Mouse (Mus musculus): ENCODE data around the gene Ahsa2. TPM values are rescaled to one million over a fixed set of nuclear protein-coding genes. Genes with fewer than 3 reads are reported as not detected.
"Not testable (repeated sequence)": the region's sequence is repeated elsewhere in the genome, so short reads cannot be mapped to it uniquely, and the experiment has no call there.

The Ahsa2 gene
- polyA plus RNA-seq, 1 experiment from 2014 or later: 82.0 TPM

- Histone ChIP-seq H3K4me2 (peak overlapping the region; percentile 59), H3K27me3 (ENCODE audit: insufficient read depth, low read length) (no peaks in the 10 kb centered on the region), H3K4me1 (ENCODE audit: insufficient read depth) (peaks cover 7% of the 10 kb centered on the region; the same call in 1 of the 2 replicates), H3K9me3 (ENCODE audit: low read depth, low read length) (no peaks in the 10 kb centered on the region), H3K36me3 (ENCODE audit: insufficient read depth) (peaks cover 21% of the 10 kb centered on the region), H3K9ac (peak overlapping the region; percentile 53; the same call in 1 of the 2 replicates), H3K27ac (ENCODE audit: low read depth) (peak overlapping the region; percentile 76; the same call in 1 of the 2 replicates), H3K4me3 (ENCODE audit: low read depth, low read length) (peak overlapping the region; percentile 36)
- ATAC-seq (ENCODE audit: insufficient read depth): no peak
- DNase-seq: no peak
- 33% methylated on average over 5 of the region's 5 CpGs for WGBS
- TF ChIP-seq CTCF (IDR thresholded peaks at IDR 0.05; ENCODE audit: low read depth): no peak
Observed at GRCm38 (mm10) chr11:23498609-23499008, 779 bp upstream of the Ahsa2 start.

GRCm38 (mm10) chr11:23497335-23497717 lies 504 bp downstream of the Ahsa2 start:
- Histone ChIP-seq H3K36me3 (ENCODE audit: insufficient read depth) (peaks cover 34% of the 10 kb centered on the region), H3K27me3 (ENCODE audit: insufficient read depth, low read length) (no peaks in the 10 kb centered on the region), H3K4me3 (ENCODE audit: low read depth, low read length) (peak overlapping the region; percentile 80), H3K9me3 (ENCODE audit: low read depth, low read length) (no peaks in the 10 kb centered on the region), H3K9ac (peak overlapping the region; percentile 94), H3K27ac (ENCODE audit: low read depth) (peak overlapping the region; percentile 98), H3K4me1 (ENCODE audit: insufficient read depth) (peaks cover 7% of the 10 kb centered on the region; the same call in 1 of the 2 replicates), H3K4me2 (peak overlapping the region; percentile 80)
- ATAC-seq (ENCODE audit: insufficient read depth): peak; percentile 86
- WGBS: under 1% methylated on average over 22 of the region's 22 CpGs
- DNase-seq: peak; percentile 91
- TF ChIP-seq CTCF (IDR thresholded peaks at IDR 0.05; ENCODE audit: low read depth): no peak

- Histone ChIP-seq H3K27ac (ENCODE audit: low read depth) (no peak overlapping the region), H3K27me3 (ENCODE audit: insufficient read depth, low read length) (no peaks in the 10 kb centered on the region), H3K4me1 (ENCODE audit: insufficient read depth) (peaks cover 7% of the 10 kb centered on the region; the same call in 1 of the 2 replicates), H3K4me2 (peak overlapping the region; percentile 80), H3K4me3 (ENCODE audit: low read depth, low read length) (peak overlapping the region; percentile 80), H3K9me3 (ENCODE audit: low read depth, low read length) (no peaks in the 10 kb centered on the region), H3K36me3 (ENCODE audit: insufficient read depth) (peaks cover 39% of the 10 kb centered on the region), H3K9ac (peak overlapping the region; percentile 94)
- 40% methylated on average over 6 of the region's 6 CpGs for WGBS
- ATAC-seq (ENCODE audit: insufficient read depth): no peak
- no peak for TF ChIP-seq CTCF (IDR thresholded peaks at IDR 0.05; ENCODE audit: low read depth)
- DNase-seq: no peak
Observed at GRCm38 (mm10) chr11:23496661-23497060, 1.2 kb downstream of the Ahsa2 start.

- no peak for TF ChIP-seq CTCF (IDR thresholded peaks at IDR 0.05; ENCODE audit: low read depth)
- Histone ChIP-seq H3K36me3 (ENCODE audit: insufficient read depth) (peaks cover 53% of the 10 kb centered on the region), H3K27me3 (ENCODE audit: insufficient read depth, low read length) (no peaks in the 10 kb centered on the region), H3K4me2 (no peak overlapping the region; the same call in 1 of the 2 replicates), H3K4me1 (ENCODE audit: insufficient read depth) (peaks cover 7% of the 10 kb centered on the region; the same call in 1 of the 2 replicates), H3K9me3 (ENCODE audit: low read depth, low read length) (no peaks in the 10 kb centered on the region), H3K27ac (ENCODE audit: low read depth) (no peak overlapping the region), H3K9ac (no peak overlapping the region), H3K4me3 (ENCODE audit: low read depth, low read length) (no peak overlapping the region)
- DNase-seq (no peak), ATAC-seq (ENCODE audit: insufficient read depth) (no peak)
- WGBS: 94% methylated on average over 6 of the region's 6 CpGs
Observed at GRCm38 (mm10) chr11:23495231-23495630, 2.6 kb downstream of the Ahsa2 start.

GRCm38 (mm10) chr11:23492048-23492790 lies 5.6 kb downstream of the Ahsa2 start:
- Histone ChIP-seq H3K27ac (ENCODE audit: low read depth) (no peak overlapping the region), H3K4me1 (ENCODE audit: insufficient read depth) (peaks cover 7% of the 10 kb centered on the region; the same call in 1 of the 2 replicates), H3K36me3 (ENCODE audit: insufficient read depth) (peaks cover 83% of the 10 kb centered on the region), H3K4me3 (ENCODE audit: low read depth, low read length) (no peak overlapping the region), H3K27me3 (ENCODE audit: insufficient read depth, low read length) (no peaks in the 10 kb centered on the region), H3K4me2 (no peak overlapping the region), H3K9me3 (ENCODE audit: low read depth, low read length) (no peaks in the 10 kb centered on the region), H3K9ac (no peak overlapping the region)
- no peak for DNase-seq
- no peak for TF ChIP-seq CTCF (IDR thresholded peaks at IDR 0.05; ENCODE audit: low read depth)
- no peak for ATAC-seq (ENCODE audit: insufficient read depth)
- 84% methylated on average over 4 of the region's 4 CpGs for WGBS

GRCm38 (mm10) chr11:23489955-23490354 lies 7.9 kb downstream of the Ahsa2 start:
- H3K4me2 ChIP-seq: no peak overlapping the region

GRCm38 (mm10) chr11:23465862-23466261 lies 32.0 kb downstream of the Ahsa2 start:
- ATAC-seq (ENCODE audit: insufficient read depth); H3K9me3 ChIP-seq (ENCODE audit: low read depth, low read length); H3K4me3 ChIP-seq (ENCODE audit: low read depth, low read length); H3K4me2 ChIP-seq; H3K9ac ChIP-seq; H3K27me3 ChIP-seq (ENCODE audit: insufficient read depth, low read length); H3K4me1 ChIP-seq (ENCODE audit: insufficient read depth); DNase-seq; H3K27ac ChIP-seq (ENCODE audit: low read depth): not testable (repeated sequence)
- H3K36me3 ChIP-seq (ENCODE audit: insufficient read depth): peaks cover 51% of the 10 kb centered on the region
- 94% methylated on average over 2 of the region's 2 CpGs for WGBS

More at GRCm38 (mm10) chr11:23489955-23490354, 7.9 kb downstream of the Ahsa2 start:
- ATAC-seq (ENCODE audit: insufficient read depth): no peak
- Histone ChIP-seq H3K4me1 (ENCODE audit: insufficient read depth) (no peaks in the 10 kb centered on the region), H3K9ac (no peak overlapping the region), H3K27ac (ENCODE audit: low read depth) (no peak overlapping the region), H3K9me3 (ENCODE audit: low read depth, low read length) (no peaks in the 10 kb centered on the region), H3K4me3 (ENCODE audit: low read depth, low read length) (no peak overlapping the region), H3K27me3 (ENCODE audit: insufficient read depth, low read length) (no peaks in the 10 kb centered on the region), H3K36me3 (ENCODE audit: insufficient read depth) (peaks cover 85% of the 10 kb centered on the region)
- DNase-seq: no peak
- 75% methylated on average over 1 of the region's 1 CpGs for WGBS
- TF ChIP-seq CTCF (IDR thresholded peaks at IDR 0.05; ENCODE audit: low read depth): no peak

Small RNA genes lying within 50 kb of the gene (microRNA-seq; reads per million reads assigned to microRNA genes)
- not detected for gene Gm47279 (ENCODE audit: borderline number of aligned reads)

Other genes starting within 250 kb of the Ahsa2 start
- gene Xpo1, start 242.0 kb downstream of the Ahsa2 start, polyA plus RNA-seq (2014; fragmentation: Nextera tagmentation; extraction: Ambion mirVana): 150 and 156 TPM in 2 replicates
- 37.2 and 40.7 TPM in 2 replicates for gene Usp34, start 191.1 kb downstream of the Ahsa2 start, polyA plus RNA-seq (2014; fragmentation: Nextera tagmentation; extraction: Ambion mirVana)
- not detected in 2 replicates for gene 1700093K21Rik, start 23.1 kb upstream of the Ahsa2 start, polyA plus RNA-seq (2014; fragmentation: Nextera tagmentation; extraction: Ambion mirVana)
- 21.5 and 21.6 TPM in 2 replicates for gene 0610010F05Rik, start 135.6 kb upstream of the Ahsa2 start, polyA plus RNA-seq (2014; fragmentation: Nextera tagmentation; extraction: Ambion mirVana)
- gene Pus10, start 167.6 kb upstream of the Ahsa2 start, polyA plus RNA-seq (2014; fragmentation: Nextera tagmentation; extraction: Ambion mirVana): 20.2 and 24.9 TPM in 2 replicates
- gene Pex13, start 167.9 kb upstream of the Ahsa2 start, polyA plus RNA-seq (2014; fragmentation: Nextera tagmentation; extraction: Ambion mirVana): 25.7 and 30.4 TPM in 2 replicates